Mouse (Mus musculus) urinary bladder, postnatal 4 days (tissue): ENCODE results near the gene Plekhd1.

Source experiments
- DNase-seq, 2 experiments: peaks; one replicate each; pipeline ENCODE4 v3.0.0; 2021 to 2022; ENCODE audit warnings: low spot score in 2 of 2

Gene Plekhd1

DNA sequence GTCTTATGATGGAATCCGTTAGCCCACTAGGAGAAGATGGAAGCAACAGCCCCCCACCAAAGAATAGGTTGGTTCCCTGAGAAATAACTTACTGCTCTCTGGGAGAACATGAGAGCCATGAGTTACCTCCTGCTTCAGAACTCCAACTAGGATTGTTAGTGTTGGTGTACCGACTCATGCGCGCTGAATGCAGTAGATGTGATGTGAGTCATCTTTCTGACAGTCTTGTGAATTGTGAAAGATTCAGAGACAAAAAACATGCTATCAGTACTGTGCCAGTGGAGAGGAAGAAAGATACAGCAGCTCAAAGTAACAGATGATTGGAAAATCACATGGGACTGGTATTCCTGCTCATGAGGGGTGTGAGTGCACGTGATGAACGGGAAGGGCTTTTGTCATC, 59.2 kb downstream of the Plekhd1 start:
- DNase-seq, result no peak

DNA sequence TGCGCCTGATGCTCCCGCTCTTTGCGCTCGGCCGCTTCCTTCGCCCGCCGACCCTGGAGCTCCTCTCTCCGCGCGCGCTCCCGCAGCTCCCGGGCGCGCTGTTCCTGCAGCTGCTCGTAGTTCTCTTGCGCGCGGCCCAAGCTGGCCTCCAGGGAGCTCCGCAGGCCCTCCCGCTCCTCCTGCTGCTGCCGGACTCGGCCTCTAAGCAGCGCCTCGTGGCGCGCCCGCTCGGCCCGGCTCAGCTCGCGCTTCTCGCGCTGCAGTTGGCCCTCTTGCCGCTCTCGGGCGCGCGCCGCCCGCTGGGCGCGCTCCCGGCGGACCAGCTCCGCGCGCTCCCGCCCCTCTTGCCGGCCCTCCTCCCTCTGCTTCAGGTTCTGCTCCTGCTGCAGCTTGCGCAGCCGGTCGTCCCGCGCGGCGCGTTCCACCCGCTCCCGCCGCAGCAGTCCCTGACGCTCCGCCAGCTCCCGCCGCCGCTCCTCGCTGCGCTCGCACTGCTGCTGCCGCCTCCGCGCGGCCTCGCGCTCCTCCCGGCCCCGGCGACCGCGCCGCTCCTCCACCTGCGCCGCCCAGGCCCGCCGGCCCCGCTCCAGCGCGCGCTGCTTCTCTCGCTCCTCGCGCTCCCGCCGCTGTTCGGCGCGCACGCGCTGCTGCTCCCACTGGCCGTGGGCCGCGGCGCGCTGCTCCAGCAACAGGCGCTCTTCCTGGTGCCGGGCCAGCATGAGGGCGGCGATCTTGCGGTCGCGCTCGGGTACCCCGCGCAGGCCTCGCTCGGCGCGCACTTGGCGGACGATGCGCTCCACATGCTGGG, 65.6 kb downstream of the Plekhd1 start:
- peak; percentile 68 to 74 for DNase-seq

DNA sequence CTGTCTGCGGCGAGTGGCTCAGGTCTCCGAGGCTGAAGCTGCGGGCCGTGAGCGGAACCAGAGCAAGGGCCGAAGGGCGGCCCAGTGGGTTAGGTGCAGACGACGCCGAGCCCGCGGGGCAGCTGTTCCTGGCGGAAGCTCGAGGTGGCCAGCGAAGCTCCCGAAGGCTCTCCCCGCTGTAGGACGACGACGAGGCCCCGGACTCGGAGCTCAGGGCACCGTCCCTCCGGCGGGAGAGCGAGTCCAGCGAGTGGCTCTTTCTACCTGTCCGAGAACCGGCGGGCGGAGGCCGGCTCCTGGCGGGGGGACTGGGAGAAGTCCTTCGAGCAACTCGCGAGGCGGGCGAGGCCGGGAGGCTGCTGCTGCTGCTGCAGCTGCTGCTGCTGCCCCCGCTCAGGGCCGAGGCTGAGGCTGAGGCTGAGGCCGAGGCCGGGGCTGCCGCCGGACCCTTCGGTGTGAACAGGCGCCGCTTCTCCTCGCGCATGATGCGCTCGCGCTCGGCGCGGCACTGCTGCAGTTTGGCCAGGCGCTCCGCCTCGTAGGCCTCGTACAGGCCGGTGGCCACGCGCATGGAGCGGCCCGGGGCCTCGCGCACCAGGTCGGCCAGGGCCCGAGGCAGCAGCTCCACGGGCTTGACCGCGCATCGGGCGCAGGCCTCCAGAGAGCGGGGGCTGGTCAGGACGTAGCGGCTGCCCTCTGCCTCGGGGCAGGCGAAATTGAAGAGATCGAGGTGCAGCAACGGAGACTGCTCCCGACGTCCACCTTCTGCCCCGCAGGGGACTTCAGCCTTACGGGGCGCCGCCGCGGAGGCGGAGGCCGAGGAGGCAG, 66.4 kb downstream of the Plekhd1 start:
- no peak for DNase-seq

- DNase-seq, result no peak
Measured at GRCm38 (mm10) chr12:80759387-80759712, 67.0 kb downstream of the Plekhd1 start.

GRCm38 (mm10) chr12:80759713-80760395, 67.5 kb downstream of the Plekhd1 start:
- no peak for DNase-seq

- DNase-seq, result peak; percentile 53 to 81
Measured at GRCm38 (mm10) chr12:80760396-80760801, 68.0 kb downstream of the Plekhd1 start, which contains the start of gene Ccdc177. Ccdc177 (minus strand) TSS chr12:80760687.

DNA sequence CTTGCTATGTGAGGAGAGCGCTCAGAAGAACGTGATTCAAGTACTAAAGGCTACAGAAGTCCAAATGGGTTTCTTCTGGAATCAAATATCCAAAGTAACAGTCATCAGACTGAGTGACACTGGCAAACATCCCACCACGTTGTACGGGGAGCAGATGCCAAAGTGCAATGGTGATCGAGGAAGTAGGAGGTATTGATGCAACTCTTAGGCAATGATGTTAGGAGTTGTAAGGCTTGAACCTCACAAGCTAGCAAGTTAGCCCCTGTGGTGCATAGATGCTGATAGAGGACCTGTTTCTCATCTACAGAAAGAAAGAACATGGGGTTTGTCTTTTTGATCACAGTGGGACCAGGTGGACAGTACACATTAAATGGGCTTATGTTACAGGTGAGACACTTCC, 70.6 kb downstream of the Plekhd1 start:
- DNase-seq, result no peak

DNA sequence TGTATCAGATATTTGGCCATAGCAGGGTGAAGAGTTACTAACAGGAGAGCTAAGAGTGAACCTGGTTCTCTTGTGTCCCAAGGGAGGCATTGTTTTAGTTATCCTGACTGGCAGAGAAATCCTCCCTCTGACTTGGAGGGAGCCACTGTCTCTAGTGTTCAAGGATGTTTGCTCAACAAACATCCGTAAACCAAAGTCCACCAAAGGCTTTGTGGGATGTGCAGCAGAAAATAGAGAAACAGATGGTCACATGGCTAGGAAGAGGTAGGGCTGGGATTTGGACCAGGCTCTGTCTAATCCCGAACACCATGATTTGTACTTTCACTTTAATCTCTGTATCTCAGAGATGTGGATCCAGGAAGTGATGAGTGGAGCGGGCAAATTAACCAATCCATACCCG, 71.7 kb downstream of the Plekhd1 start:
- DNase-seq, result no peak

DNA sequence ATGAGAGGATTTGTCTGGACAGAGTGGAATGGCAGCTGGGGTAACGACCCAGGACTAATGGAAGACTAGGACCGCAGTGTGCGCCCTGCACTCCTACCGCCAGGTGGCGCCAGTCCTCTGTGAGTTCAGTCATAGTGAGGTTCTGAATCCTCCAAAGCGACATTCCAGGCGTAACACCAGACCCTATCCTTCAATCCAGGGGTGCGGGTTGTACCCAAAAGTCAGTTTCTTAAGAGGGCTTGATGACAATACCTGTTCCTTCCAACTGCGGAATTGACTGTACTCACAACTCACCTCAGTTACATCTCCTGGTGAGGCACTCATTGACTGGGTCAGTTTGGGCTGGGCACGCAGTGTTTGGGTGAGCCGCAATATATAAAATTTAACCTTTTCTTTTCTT, 77.3 kb downstream of the Plekhd1 start:
- peak; percentile 54 to 75 for DNase-seq
